Mouse (Mus musculus): ENCODE measurements around the gene Fbrs.
"Not testable (repeated sequence)": the region's sequence is repeated elsewhere in the genome, so short reads cannot be mapped to it uniquely, and the experiment has no call there.

The Fbrs gene

GRCm38 (mm10) chr7:127475186-127475740, 3.7 kb upstream of the Fbrs start:
- no peak for DNase-seq (ENCODE audit: low read depth, low spot score)

- no peak for DNase-seq (ENCODE audit: low read depth, low spot score)
These were observed 2.7 kb upstream of the Fbrs start for GRCm38 (mm10) chr7:127476336-127476735.

GRCm38 (mm10) chr7:127476855-127477254, 2.1 kb upstream of the Fbrs start:
- DNase-seq (ENCODE audit: low read depth, low spot score) = no peak

- peak; percentile 100 for DNase-seq (ENCODE audit: low read depth, low spot score)
These were observed 1.0 kb upstream of the Fbrs start for GRCm38 (mm10) chr7:127477687-127478634.

GRCm38 (mm10) chr7:127479318-127480225, 573 bp downstream of the Fbrs start:
- DNase-seq (ENCODE audit: low read depth, low spot score) = peak; percentile 35

- DNase-seq (ENCODE audit: low read depth, low spot score) = no peak
These were observed 1.3 kb downstream of the Fbrs start for GRCm38 (mm10) chr7:127480321-127480720.

GRCm38 (mm10) chr7:127485416-127485815, 6.4 kb downstream of the Fbrs start:
- DNase-seq (ENCODE audit: low read depth, low spot score) = peak; percentile 22

- not testable (repeated sequence) for DNase-seq (ENCODE audit: low read depth, low spot score)
These were observed 9.4 kb downstream of the Fbrs start for GRCm38 (mm10) chr7:127488364-127488763.

GRCm38 (mm10) chr7:127489982-127490381, 11.0 kb downstream of the Fbrs start:
- no peak for DNase-seq (ENCODE audit: low read depth, low spot score)

- no peak for DNase-seq (ENCODE audit: low read depth, low spot score)
These were observed 12.8 kb downstream of the Fbrs start for GRCm38 (mm10) chr7:127491846-127492245.

- no peak for DNase-seq (ENCODE audit: low read depth, low spot score)
These were observed 15.6 kb downstream of the Fbrs start for GRCm38 (mm10) chr7:127494648-127495047.

GRCm38 (mm10) chr7:127497382-127497781, 18.4 kb downstream of the Fbrs start:
- no peak for DNase-seq (ENCODE audit: low read depth, low spot score)

- peak; percentile 66 for DNase-seq (ENCODE audit: low read depth, low spot score)
These were observed 19.4 kb downstream of the Fbrs start for GRCm38 (mm10) chr7:127498407-127498806.

- DNase-seq (ENCODE audit: low read depth, low spot score) = no peak
These were observed 29.3 kb downstream of the Fbrs start for GRCm38 (mm10) chr7:127508291-127508690.

GRCm38 (mm10) chr7:127509830-127510229, 30.8 kb downstream of the Fbrs start:
- DNase-seq (ENCODE audit: low read depth, low spot score) = not testable (repeated sequence)

- peak; percentile 63 for DNase-seq (ENCODE audit: low read depth, low spot score)
These were observed 32.2 kb downstream of the Fbrs start for GRCm38 (mm10) chr7:127511241-127511640.

- DNase-seq (ENCODE audit: low read depth, low spot score) = peak; percentile 99
These were observed 32.8 kb downstream of the Fbrs start, which contains the start of gene Srcap for GRCm38 (mm10) chr7:127511808-127512230. Gene Srcap, plus strand, starts transcription at chr7:127511983.

GRCm38 (mm10) chr7:127512231-127513015, 33.4 kb downstream of the Fbrs start:
- DNase-seq (ENCODE audit: low read depth, low spot score) = peak; percentile 93

- no peak for DNase-seq (ENCODE audit: low read depth, low spot score)
These were observed 34.0 kb downstream of the Fbrs start for GRCm38 (mm10) chr7:127513016-127513390.

- no peak for DNase-seq (ENCODE audit: low read depth, low spot score)
These were observed 34.8 kb downstream of the Fbrs start for GRCm38 (mm10) chr7:127513781-127514180.

GRCm38 (mm10) chr7:127515846-127516245, 36.8 kb downstream of the Fbrs start:
- DNase-seq (ENCODE audit: low read depth, low spot score) = no peak
